Mouse (Mus musculus) heart, embryonic 12.5 days (tissue): ENCODE results near the gene Alcam. TPM values are rescaled to one million over a fixed set of nuclear protein-coding genes. Genes with fewer than 3 reads are reported as not detected.

Experiments
- ATAC-seq: fragments of 200-750 bp; cut with Nextera tagmentation; 2 replicates; pipeline ENCODE4 v1.8.0; 2017; ENCODE audit warnings: moderate TSS enrichment, moderate library complexity; ENCODE audit not compliant: insufficient number of reproducible peaks, low FRiP score
- H3K27ac ChIP-seq: fragments of 300-500 bp; sonication (generic); 2 replicates; pipeline ENCODE4 v1.5.1; 2016; ENCODE audit warnings: mild to moderate bottlenecking, moderate library complexity; ENCODE audit not compliant: poor library complexity, severe bottlenecking
- H3K27me3 ChIP-seq: fragments of 300-500 bp; sonication (generic); replicated peaks from 2 replicates; pipeline ENCODE4 v1.6.1; 2016; ENCODE audit warnings: mild to moderate bottlenecking, moderate library complexity
- H3K36me3 ChIP-seq: fragments of 300-500 bp; sonication (generic); 2 replicates; pipeline ENCODE4 v1.6.1; 2016; ENCODE audit warnings: mild to moderate bottlenecking, moderate library complexity
- H3K4me1 ChIP-seq: fragments of 300-500 bp; sonication (generic); replicated peaks from 2 replicates; pipeline ENCODE4 v1.6.1; 2016; ENCODE audit warnings: mild to moderate bottlenecking
- H3K4me2 ChIP-seq: fragments of 300-500 bp; sonication (generic); 2 replicates; pipeline ENCODE4 v1.6.1; 2016; ENCODE audit warnings: mild to moderate bottlenecking, moderate library complexity
- H3K4me3 ChIP-seq: fragments of 300-500 bp; sonication (generic); 2 replicates; pipeline ENCODE4 v1.5.1; 2016; ENCODE audit warnings: mild to moderate bottlenecking
- H3K9ac ChIP-seq: fragments of 300-500 bp; sonication (generic); 2 replicates; pipeline ENCODE4 v1.6.1; 2016; ENCODE audit warnings: mild to moderate bottlenecking, moderate library complexity
- H3K9me3 ChIP-seq: fragments of 300-500 bp; sonication (generic); replicated peaks from 2 replicates; pipeline ENCODE4 v1.6.1; 2016; ENCODE audit warnings: mild to moderate bottlenecking, moderate library complexity
- WGBS: fragments of 180-500 bp; shearing (Covaris S2); methylation state at CpG from one replicate; pipeline ENCODE4 v1.1.7; 2016; 5-methylcytosine and 5-hydroxymethylcytosine counted together
- polyA plus RNA-seq: library from polyadenylated mRNA; unstranded; fragments of >200 nt; fragmentation: Nextera tagmentation; extraction: Ambion mirVana; gene quantifications from 2 replicates; pipeline ENCODE4 v1.2.1, GENCODE M21; 2016

The Alcam gene
- 13.8 and 15.3 TPM in 2 replicates for polyA plus RNA-seq

GRCm38 (mm10) chr16:52453971-52454514, at the start of gene Alcam:
TSS of gene Alcam (minus strand) at chr16:52454074.
- no peak for ATAC-seq
- Histone ChIP-seq H3K4me1 (0 out of 2 replicates have a peak, but pooled peaks cover 2% of the 10 kb centered on the region), H3K9me3 (no peaks in the 10 kb centered on the region), H3K27ac (peak within 1 kb of the TSS; percentile 62; the same call in 1 of the 2 replicates), H3K36me3 (no peaks in the 10 kb centered on the region), H3K27me3 (no peaks in the 10 kb centered on the region), H3K9ac (peak within 1 kb of the TSS; percentile 74), H3K4me3 (peak within 1 kb of the TSS; percentile 68), H3K4me2 (peak within 1 kb of the TSS; percentile 75)
- WGBS, result under 1% methylated on average over 14 of the region's 14 CpGs

- H3K27me3 ChIP-seq, result no peaks in the 10 kb centered on the region
- H3K36me3 ChIP-seq, result no peaks in the 10 kb centered on the region
- 71% methylated on average over 4 of the region's 4 CpGs for WGBS
- no peak overlapping the region for H3K27ac ChIP-seq
- H3K9me3 ChIP-seq, result peaks cover 5% of the 10 kb centered on the region; the same call in 1 of the 2 replicates
- H3K4me3 ChIP-seq, result no peak overlapping the region
- H3K4me1 ChIP-seq, result no peaks in the 10 kb centered on the region
- ATAC-seq, result no peak
- H3K9ac ChIP-seq, result no peak overlapping the region
- H3K4me2 ChIP-seq, result no peak overlapping the region
Measured at GRCm38 (mm10) chr16:52498757-52499335, 45.0 kb upstream of the Alcam start.

DNA sequence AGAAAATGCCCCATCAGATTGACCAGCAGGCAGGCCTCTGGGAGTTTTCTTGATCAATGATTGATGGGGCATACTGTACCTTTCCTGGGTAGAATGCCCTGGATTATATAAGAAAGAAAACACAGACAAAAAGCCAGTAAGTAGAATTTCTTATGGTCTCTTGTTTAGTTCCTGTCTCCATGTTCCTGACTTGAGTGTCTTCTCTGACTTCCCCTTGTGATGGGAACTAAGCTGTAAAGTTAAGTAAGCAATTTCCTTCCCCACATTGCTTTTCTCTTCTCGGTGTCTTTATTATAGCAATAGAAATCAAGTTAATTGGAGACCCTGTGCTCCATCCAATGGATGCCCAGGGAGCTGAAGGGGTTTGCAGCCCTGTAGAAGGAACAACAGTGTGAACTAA, 36.7 kb upstream of the Alcam start:
- no peak for ATAC-seq
- Histone ChIP-seq H3K4me3 (no peak overlapping the region), H3K27me3 (no peaks in the 10 kb centered on the region), H3K9me3 (no peaks in the 10 kb centered on the region), H3K9ac (no peak overlapping the region), H3K4me2 (no peak overlapping the region), H3K36me3 (no peaks in the 10 kb centered on the region), H3K27ac (no peak overlapping the region), H3K4me1 (no peaks in the 10 kb centered on the region)
- 78% methylated on average over 1 of the region's 1 CpGs for WGBS

GRCm38 (mm10) chr16:52474235-52474634, 20.4 kb upstream of the Alcam start:
- no peak overlapping the region for H3K27ac ChIP-seq
- no peak overlapping the region for H3K9ac ChIP-seq
- no peak overlapping the region for H3K4me2 ChIP-seq
- H3K4me3 ChIP-seq, result no peak overlapping the region
- no peaks in the 10 kb centered on the region for H3K4me1 ChIP-seq
- no peaks in the 10 kb centered on the region for H3K36me3 ChIP-seq
- WGBS, result 71% methylated on average over 4 of the region's 4 CpGs
- no peaks in the 10 kb centered on the region for H3K27me3 ChIP-seq
- no peaks in the 10 kb centered on the region for H3K9me3 ChIP-seq
- no peak for ATAC-seq

GRCm38 (mm10) chr16:52473089-52473488, 19.2 kb upstream of the Alcam start:
- Histone ChIP-seq H3K4me3 (no peak overlapping the region), H3K9me3 (no peaks in the 10 kb centered on the region), H3K27me3 (no peaks in the 10 kb centered on the region), H3K27ac (no peak overlapping the region), H3K36me3 (no peaks in the 10 kb centered on the region), H3K9ac (no peak overlapping the region), H3K4me2 (no peak overlapping the region), H3K4me1 (no peaks in the 10 kb centered on the region)
- ATAC-seq, result no peak
- 88% methylated on average over 2 of the region's 2 CpGs for WGBS

DNA sequence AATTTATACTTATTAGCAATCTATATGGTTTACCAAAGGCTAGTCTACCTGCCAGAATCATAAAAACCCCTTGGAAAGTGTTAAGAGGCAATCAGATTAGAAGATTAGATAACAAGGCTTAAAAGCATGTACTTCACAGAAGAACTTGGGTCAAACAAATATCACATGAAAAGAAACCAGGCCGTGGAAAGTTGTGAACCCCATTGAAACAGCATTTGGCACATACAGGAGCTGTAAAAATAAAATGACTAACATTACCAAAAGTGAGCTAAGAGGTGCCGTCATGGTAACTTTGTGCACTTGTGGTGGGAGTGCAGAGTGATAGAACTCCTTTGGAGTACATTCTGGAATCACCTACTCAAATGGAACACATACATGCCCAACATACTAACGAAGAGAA, 18.8 kb upstream of the Alcam start:
- H3K9me3 ChIP-seq, result no peaks in the 10 kb centered on the region
- WGBS, result 75% methylated on average over 3 of the region's 3 CpGs
- ATAC-seq, result no peak

DNA sequence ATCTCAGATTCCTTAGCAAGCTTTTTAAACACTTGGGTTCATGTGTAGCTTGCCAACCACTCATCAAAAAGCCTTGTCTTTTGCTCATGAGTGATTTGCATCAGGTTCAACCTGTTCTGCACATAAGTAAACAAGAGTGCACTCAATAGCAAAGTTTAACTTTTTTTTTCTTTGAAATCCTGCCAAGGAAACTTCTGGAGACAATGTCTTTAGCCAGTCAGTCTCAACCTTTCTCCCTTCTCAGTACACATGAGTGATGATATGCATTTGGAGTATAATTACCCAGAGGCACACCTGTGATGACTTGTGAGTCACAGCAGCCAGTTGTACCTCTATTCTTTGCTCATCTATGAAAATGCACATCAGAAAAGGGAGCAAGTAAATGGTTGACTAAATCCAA, 18.2 kb upstream of the Alcam start:
- H3K27me3 ChIP-seq, result no peaks in the 10 kb centered on the region
- H3K36me3 ChIP-seq, result no peaks in the 10 kb centered on the region
- no peaks in the 10 kb centered on the region for H3K9me3 ChIP-seq
- ATAC-seq, result no peak
- H3K4me2 ChIP-seq, result no peak overlapping the region
- H3K27ac ChIP-seq, result no peak overlapping the region
- no peaks in the 10 kb centered on the region for H3K4me1 ChIP-seq
- H3K9ac ChIP-seq, result no peak overlapping the region
- no peak overlapping the region for H3K4me3 ChIP-seq

More for the DNA sequence above, 18.8 kb upstream of the Alcam start:
- Histone ChIP-seq H3K4me1 (no peaks in the 10 kb centered on the region), H3K4me2 (no peak overlapping the region), H3K4me3 (no peak overlapping the region), H3K27me3 (no peaks in the 10 kb centered on the region), H3K27ac (no peak overlapping the region), H3K9ac (no peak overlapping the region), H3K36me3 (no peaks in the 10 kb centered on the region)

DNA sequence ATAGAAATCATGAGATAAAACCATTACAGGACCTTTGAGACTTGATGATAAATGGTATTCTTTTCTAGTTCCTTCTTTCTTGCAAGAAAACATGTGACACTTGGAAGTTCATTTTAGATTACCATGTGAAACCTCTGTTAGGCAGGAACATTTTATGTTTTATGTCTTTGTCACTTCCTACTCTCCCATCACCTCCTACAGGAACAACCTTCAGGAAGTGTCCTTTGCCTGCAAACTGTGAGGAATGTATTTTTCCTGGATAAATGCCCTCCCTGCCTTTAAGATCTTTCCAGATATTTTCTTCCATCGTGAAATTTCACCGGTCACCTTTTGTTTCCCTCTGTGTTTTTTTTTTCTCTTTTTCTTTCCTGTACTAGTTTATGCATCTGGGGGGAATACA, 17.0 kb upstream of the Alcam start:
- no peak overlapping the region for H3K27ac ChIP-seq
- no peak overlapping the region for H3K4me3 ChIP-seq
- H3K4me1 ChIP-seq, result no peaks in the 10 kb centered on the region
- no peak overlapping the region for H3K9ac ChIP-seq
- no peak for ATAC-seq
- no peaks in the 10 kb centered on the region for H3K27me3 ChIP-seq
- no peaks in the 10 kb centered on the region for H3K36me3 ChIP-seq
- 70% methylated on average over 2 of the region's 2 CpGs for WGBS
- no peaks in the 10 kb centered on the region for H3K9me3 ChIP-seq
- H3K4me2 ChIP-seq, result no peak overlapping the region

GRCm38 (mm10) chr16:52470226-52470625, 16.4 kb upstream of the Alcam start:
- H3K4me2 ChIP-seq, result no peak overlapping the region
- 75% methylated on average over 3 of the region's 3 CpGs for WGBS
- no peaks in the 10 kb centered on the region for H3K9me3 ChIP-seq
- H3K27me3 ChIP-seq, result no peaks in the 10 kb centered on the region
- no peak overlapping the region for H3K27ac ChIP-seq
- ATAC-seq, result no peak
- no peaks in the 10 kb centered on the region for H3K36me3 ChIP-seq
- H3K4me1 ChIP-seq, result no peaks in the 10 kb centered on the region
- H3K4me3 ChIP-seq, result no peak overlapping the region
- no peak overlapping the region for H3K9ac ChIP-seq

DNA sequence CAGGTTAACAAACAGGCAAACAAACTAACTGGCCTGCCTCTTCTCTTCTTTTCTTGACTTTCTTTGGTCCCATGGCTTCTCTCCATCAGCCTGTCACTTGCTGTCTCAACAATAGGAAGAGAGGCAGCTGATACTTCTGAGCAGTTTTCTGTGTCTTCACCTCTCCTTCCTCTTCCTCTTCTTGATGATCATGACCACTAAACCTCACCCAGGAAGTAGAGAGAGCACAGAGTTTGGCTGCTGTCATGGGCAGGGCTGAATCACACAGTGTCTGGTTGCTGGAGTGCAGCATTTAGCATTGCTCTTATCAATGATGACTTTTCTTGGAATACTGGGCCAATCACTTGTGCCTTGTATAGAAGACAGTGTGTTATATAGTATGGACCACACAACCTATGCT, 14.6 kb upstream of the Alcam start:
- ATAC-seq, result no peak
- Histone ChIP-seq H3K4me1 (no peaks in the 10 kb centered on the region), H3K4me2 (no peak overlapping the region), H3K9ac (no peak overlapping the region), H3K9me3 (no peaks in the 10 kb centered on the region), H3K4me3 (no peak overlapping the region), H3K27me3 (no peaks in the 10 kb centered on the region), H3K27ac (no peak overlapping the region), H3K36me3 (no peaks in the 10 kb centered on the region)

- Histone ChIP-seq H3K27me3 (no peaks in the 10 kb centered on the region), H3K36me3 (no peaks in the 10 kb centered on the region), H3K27ac (no peak overlapping the region), H3K9me3 (no peaks in the 10 kb centered on the region), H3K4me1 (no peaks in the 10 kb centered on the region), H3K4me2 (no peak overlapping the region), H3K4me3 (no peak overlapping the region), H3K9ac (no peak overlapping the region)
- no peak for ATAC-seq
- WGBS, result 72% methylated on average over 6 of the region's 6 CpGs
Measured at GRCm38 (mm10) chr16:52466770-52467169, 12.9 kb upstream of the Alcam start.

DNA sequence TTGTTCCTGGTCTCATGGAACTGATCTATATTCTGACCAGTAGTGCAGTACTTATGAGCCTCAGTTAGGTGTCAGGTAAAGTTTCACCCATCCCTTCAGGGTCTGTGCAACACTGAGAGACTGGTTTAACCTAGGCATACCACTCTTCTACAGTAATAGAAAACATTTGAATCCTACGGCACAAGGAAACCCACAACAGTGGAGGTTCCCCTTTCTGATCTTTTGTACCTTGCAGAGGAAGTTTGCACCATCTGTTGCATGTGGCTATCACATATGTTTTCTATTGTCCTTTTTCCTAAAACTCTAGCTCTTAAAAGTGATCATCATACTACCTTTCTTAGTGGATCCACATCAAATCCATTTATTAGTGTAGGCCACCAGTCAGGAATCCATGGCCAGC, 10.7 kb upstream of the Alcam start:
- WGBS, result 83% methylated on average over 1 of the region's 1 CpGs
- Histone ChIP-seq H3K9ac (no peak overlapping the region), H3K27me3 (no peaks in the 10 kb centered on the region)

More for the DNA sequence above, 10.7 kb upstream of the Alcam start:
- H3K27ac ChIP-seq, result no peak overlapping the region
- no peak overlapping the region for H3K4me3 ChIP-seq
- ATAC-seq, result no peak
- H3K36me3 ChIP-seq, result no peaks in the 10 kb centered on the region
- H3K4me2 ChIP-seq, result no peak overlapping the region
- no peaks in the 10 kb centered on the region for H3K4me1 ChIP-seq
- H3K9me3 ChIP-seq, result no peaks in the 10 kb centered on the region
